Mouse (Mus musculus) erythroid progenitor cell, adult 5-6 weeks (primary cell): ENCODE measurements around the gene Myo1d. TPM values are rescaled to one million over a fixed set of nuclear protein-coding genes. Genes with fewer than 3 reads are reported as not detected.

Source experiments
- ATAC-seq: replicated peaks from 2 replicates; pipeline ENCODE4 v1.8.0; 2016; ENCODE audit warnings: moderate number of reproducible peaks, mild to moderate bottlenecking, moderate TSS enrichment, inconsistent platforms; ENCODE audit not compliant: poor library complexity, low FRiP score, severe bottlenecking
- total RNA-seq, 2 experiments: library from RNA; stranded (forward) in 1 of 2; stranded (reverse) in 1 of 2; fragments of 150-400 nt in 1 of 2; fragments of 186-747, 209-891 nt in 1 of 2; gene quantifications; 2 replicates each; pipeline versions ENCODE4 v1.2.3 to v1.2.4; 2015 to 2017; ENCODE audit warnings: low replicate concordance in 2 of 2

Myo1d gene
- total RNA-seq, 2 experiments from 2014 or later, result 21.6 to 40.7 TPM

DNA sequence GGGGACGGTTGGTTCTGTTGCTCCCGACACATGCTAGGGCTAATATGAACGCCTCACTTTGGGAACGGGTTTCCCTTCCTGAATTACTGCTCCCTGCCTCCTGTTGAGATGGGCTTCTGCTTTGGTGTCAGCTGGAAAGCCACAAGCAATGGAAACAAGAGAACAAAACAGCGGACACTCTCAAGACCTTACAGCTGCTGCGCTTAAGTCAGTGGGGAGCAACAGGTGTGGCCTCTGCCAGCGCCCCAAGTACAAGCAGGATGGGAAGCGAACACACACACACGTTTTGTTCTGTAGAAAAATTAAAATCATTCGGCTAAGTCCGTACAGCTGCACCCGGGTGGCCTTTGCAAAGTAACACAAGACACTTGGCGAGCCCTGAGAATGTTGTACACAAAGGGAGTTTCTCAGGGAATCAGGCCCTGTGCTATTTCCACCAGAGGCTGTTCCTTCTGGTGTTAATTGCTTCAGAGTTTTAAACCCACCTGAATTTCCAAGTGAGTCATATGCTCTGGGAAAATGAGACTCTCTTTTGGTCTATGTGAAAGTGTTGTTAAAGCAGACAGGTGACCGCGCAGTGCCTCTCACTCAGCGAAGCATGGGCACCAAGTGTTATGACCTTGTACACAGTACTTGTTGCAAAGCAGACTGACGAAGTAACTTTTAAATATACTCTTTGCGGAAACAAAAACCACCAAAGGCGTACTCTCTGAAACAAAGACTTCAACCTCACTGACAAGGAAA is 267.3 kb downstream of the Myo1d start:
- ATAC-seq, result no peak

DNA sequence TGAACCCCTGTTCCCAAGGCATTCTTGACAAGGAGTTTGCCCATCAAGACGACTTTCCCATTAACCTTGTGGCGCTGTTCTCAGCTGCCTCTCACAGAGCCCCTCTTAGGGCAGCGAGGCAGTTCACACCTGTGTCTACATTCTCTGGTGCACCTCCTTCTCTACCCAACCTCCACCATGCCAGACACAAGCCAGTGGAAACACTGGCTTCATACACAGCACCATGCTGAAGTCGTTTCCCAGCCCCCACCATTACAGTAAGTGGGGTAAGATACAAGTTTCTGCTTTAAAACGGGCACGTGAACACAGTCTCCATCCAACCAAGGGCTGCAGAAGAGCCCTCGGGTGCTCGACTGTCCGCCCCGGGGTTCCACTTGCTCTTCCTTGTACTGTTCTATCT is 269.7 kb downstream of the Myo1d start:
- no peak for ATAC-seq

DNA sequence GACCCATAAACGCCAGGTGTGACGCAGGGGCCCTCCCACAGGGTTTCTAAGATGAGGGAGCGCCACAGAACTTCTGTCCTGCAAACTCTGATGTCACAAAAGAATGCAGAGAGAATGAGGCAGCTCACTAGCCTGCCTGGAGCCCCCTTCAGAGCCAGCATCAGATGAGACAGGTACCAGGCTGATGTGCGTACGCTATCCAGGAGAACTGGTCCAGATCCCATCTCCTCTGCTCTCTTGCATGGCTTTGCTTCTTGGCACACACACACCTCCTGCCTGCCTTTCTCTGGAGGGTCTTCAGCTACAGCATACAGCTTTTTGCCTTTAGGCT is 270.7 kb downstream of the Myo1d start:
- no peak for ATAC-seq

DNA sequence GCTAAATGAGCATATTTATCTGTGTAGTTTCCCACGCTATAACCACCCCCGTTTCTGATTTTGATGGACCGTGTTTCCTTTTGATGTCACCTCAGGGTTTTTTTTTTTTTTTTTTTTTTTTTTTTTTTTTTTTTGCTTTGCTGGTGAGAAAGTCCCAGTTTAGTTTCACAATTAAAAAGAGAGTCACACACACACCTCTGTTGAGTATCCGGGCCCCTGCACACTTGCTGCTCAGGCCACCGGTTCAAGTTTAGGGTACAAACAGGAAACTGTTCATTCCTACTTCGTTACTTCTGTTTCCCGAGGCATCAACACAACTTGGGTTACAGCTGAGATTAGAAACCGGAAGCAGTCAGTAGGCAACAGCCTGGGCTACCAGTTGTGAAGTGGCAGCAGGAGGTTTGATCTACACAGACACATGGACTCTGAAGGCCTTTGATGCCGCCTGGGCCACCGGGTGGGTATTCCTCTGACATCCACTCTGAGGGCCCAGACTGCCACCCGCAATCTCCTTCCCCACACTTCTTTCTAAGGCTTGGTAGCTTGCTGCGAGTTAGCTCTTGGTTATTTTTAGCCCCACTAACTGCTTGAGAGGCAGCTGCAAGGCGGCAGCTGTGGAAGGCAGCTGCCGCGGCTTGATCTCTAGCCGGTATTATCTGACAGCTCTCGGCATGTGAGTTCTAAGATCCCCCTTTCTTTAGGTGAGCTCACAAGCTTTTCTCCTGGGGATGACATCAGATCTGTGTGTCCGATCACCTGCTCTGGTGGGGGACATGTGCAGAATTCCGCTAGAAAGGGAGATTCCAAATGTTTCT is 271.3 kb downstream of the Myo1d start:
- ATAC-seq, result no peak

GRCm38 (mm10) chr11:80507791-80508190 is 272.0 kb downstream of the Myo1d start:
- ATAC-seq, result no peak

DNA sequence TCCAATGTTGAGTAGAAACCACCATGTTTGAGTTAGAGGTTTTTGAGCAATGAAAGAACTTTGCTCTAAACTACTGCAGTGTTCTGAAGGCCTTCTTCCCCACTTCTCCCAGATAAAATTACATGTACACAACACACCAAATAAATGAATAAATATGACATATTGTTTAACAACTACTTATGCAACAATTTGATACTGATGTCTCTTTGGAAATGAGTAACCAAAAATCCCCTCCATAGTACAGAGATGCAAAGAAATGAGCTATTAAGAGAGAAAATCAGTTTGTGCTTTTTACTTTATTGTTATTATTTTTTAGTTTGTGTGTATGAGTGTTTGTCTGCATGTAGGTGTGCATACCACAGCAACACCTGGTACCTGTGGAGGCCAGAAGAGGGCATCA is 273.3 kb downstream of the Myo1d start:
- ATAC-seq, result no peak

DNA sequence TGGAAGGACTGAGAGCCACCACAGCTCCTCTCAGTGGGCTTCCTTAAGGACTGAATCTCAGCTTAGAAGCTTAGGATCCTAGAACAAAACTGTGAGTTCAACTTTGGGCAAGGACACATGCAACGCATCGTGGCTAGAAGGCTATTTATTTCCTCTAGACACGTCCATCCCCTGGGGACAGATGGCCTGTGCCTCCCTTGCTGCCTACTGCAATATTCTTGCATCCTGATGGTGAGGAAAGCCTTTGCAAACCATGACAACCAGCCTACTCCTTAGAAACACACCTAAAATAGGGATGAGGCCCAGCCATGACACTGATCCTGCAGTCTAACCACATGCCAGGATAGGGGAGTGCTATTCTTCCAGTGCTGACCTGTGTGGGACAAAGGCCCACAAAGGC is 274.2 kb downstream of the Myo1d start:
- ATAC-seq, result no peak

DNA sequence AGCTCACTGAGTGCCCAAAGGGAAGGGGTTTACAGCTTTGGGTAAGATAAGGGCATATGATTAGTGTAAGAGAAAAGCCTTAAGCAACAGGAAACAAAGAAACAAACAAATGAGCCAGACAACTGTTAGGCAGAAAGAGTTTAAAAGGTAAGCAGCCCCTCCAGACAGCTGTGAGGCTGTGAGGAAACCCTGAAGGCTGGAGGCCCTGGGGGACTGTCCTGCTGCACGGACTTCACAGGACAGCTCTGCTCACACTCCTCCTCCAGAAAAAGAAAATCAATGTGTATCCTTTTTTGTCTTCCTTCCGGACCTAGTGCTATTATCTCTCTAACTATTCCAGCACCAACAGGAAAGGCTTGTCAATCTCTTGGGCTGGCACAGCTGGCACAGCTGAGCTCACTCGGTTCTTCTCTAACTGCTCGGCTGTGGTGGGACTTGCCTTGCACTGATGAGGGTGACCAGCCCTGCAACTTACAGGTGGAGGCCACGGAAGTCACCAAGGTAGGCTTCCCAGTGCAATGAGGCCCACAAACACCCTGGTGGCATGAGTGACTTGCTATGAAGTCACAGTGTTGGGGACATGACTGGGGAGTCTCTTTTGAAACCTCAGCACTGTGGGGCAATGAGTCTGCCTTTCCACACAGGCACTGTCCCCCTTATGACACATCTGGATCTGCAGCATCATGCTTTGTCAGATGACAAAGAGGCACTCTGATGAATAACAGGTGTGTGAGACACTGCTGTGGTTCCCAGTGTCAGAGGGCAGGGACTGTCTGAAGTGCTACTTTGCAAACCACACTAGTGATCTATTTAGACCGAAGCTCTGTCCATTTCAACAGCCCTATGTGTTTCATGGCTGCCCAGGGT is 275.1 kb downstream of the Myo1d start:
- no peak; the same call in 1 of the 2 replicates for ATAC-seq

DNA sequence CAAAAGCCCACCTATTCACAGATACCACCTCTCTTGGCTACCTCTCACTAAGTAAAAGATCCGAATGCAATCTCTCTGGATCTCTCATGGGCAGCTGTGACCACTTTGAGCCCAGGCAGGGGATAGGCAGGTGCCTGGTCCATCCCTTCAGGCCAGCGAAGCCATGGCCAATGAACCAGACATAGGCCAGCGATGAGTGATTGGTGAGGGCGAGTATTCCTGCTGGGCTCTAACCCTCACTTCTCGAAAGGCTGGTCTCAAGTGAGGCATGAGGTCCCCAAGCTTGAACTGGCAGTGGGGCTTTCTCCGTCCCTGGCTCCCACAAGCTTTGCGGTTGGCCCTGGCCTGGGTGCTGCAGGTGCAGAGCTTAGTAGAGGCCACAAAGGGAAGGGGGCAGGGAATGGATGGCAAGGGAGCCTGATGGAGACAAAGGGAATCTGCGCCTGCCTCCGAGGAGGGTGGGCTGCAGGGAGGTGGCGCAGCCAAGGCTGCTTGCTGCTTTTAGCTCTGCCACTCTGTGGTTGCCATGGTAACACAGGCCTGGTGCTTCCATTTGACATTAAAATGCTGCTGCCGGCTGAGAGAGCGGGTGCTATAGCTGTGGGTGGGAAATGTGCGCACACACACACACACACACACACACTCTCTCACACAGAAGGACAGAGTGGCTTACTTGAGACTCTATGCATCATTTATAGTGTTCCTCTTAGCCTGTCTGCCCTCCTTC is 275.9 kb downstream of the Myo1d start:
- ATAC-seq, result no peak

DNA sequence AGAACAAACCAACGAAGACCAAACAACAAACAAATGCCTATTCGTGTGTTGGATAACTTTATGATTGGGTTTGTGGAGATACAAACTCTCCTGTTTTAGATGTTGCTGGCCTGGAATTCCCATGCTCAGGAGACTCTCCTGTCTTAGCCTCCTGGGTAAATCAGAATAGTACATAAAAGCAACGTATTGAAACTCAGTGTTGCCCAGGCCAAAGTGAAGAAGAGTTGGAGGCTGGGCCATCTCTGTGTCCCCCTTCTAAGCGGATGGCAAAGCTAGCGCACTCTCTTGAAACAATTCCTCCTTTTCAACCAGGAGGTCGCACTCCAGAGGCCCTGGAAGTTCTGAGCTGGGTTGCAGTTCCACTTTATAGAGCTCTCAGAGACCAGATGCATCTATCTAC is 276.5 kb downstream of the Myo1d start:
- ATAC-seq, result no peak

- no peak for ATAC-seq
Measured at GRCm38 (mm10) chr11:80499550-80499952, 280.3 kb downstream of the Myo1d start.

DNA sequence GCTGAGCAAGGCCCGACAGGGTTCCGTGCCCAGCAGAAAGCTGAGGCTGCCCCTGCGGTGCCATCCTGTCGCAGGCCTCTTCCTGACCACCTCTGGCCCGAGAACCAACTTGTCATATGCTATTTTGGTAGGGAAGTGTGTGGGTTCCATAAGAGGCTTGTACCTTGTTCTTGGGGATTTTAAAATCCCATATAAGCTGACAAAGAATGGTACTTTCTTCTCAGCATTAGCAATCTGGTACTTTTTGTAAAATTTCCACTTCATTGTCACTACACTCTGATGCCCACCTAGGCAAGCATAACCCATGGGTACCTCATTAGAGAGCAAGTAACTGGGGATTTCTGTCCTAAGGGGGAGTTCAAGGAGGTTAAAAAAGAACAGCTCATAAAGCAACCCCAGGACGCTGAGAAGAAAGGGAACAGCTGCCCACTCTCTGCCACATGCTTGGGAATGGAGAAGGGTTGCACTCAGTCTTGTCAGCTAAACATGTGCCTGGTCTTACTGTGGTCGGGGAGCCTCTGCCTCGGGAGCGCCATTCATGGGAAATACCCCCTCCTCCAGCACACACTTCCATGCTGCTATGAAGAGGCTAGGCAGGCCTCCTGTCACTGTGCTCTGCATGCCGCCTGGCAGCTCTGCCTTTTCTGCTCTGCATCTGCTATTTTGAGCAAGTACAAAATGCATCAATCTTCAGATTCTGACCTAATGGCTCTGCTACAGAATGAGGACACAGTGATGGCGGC is 281.3 kb downstream of the Myo1d start:
- no peak for ATAC-seq

DNA sequence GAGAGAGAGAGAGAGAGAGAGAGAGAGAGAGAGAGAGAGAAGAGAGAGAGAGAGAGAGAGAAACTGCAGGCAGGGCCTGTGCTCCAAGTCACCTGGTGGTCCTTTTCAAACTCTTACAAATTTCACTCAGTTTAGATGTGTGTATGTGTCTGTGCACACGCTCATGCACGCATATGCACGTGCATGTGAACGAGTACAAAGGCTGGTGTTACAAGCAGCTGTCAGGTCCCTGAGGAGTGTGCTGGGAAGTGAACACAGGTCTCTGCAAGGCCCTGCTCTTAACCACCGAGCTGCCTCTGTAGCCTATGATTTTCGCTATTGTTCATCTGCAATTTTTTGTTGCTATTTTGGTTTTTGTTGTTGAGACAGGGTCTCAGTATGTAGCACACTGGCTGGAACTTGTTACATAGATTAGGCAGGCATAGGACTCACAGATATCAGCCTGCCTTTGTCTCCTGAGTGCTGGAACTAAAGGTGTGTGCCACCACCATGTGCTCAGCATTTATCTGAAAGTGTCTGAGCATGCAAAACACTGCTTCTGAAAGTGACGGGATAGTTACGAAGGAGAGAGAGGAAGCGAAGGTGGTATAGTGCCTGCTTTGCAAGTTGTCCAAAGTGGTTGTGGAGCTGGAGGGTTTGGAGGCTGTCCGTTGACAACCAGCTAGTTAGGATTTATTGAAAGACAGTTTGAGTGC is 282.5 kb downstream of the Myo1d start:
- no peak for ATAC-seq

DNA sequence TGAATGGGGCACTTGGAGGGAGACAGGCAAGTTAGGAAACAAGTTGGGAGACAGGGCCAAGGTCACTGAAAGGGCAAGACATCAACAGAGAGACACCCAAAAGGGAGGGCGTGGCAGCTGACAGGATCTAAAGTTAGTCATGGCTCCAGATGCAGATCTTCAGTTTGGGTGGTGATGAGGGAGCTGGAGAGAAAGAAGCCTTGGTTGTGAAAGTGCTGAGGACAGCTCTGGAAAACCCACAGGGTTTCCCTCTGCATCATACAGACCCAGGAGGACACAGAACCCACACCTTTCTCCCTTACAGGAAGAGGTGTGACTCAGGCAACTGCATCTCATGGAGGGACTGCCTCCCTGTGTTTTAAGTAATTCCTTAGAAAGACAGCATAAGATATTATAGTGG is 283.2 kb downstream of the Myo1d start:
- no peak for ATAC-seq

- no peak for ATAC-seq
Measured at GRCm38 (mm10) chr11:80495972-80496371, 283.9 kb downstream of the Myo1d start.

GRCm38 (mm10) chr11:80494852-80495251 is 285.0 kb downstream of the Myo1d start:
- no peak for ATAC-seq

DNA sequence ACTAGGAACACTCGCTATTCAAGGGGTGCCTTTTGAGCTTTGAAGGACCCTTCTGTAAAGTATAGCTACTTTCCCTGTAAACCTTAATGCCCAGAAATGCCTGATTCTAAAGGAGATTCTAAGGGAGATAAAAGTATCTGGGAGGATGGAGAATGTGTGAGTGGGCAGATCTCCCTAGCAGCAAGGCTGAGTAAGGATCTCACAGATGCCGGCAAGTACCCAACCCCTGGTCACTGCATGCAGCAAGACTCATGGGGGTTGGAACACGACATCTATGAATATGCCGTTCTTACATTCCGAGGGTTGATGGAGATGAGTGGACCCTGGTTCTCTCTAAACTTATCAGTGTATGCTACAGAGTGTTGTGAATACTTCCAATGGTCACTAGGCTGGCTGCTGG is 286.6 kb downstream of the Myo1d start:
- no peak for ATAC-seq

DNA sequence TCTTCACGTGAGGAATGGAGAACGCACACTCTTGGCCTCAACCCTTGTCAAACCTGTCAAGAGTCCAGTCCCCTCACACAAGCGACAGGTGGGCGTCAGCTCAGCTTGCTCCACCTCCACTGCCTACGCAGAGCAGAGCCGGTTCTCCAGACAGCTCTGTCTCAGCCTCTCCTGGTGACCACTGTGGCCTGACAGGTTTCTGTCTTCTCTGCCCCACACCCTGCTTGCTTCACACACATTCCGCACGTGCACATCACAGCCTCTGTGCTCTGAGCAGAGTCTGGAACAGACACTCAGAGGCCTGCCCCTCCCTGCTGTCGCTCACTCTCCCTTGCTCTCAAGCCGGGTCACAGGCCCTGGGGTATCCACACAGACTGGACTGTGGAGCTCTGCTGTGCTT is 289.0 kb downstream of the Myo1d start:
- 0 out of 2 replicates have a peak, but pooled peaks have one; percentile 39 for ATAC-seq

DNA sequence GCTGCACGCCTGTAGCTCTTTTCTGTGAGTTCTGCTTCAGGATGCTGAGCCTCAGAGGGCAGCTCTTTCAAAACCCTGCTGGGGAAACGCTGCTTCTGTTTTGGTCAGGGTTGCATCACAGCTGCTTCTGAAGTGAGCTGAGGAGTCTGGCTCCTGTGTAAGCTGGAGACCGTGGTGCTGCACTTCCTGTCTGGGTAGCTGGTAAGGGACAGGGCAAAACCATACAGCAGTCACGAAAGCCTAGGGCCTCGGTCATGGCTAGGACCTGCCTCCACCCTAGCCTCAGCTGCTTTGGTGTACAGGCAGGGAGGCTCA is 290.0 kb downstream of the Myo1d start:
- ATAC-seq, result no peak
